Mouse (Mus musculus) limb, embryonic 13.5 days (tissue): ENCODE data around the gene Serpine1. TPM values are rescaled to one million over a fixed set of nuclear protein-coding genes. Genes with fewer than 3 reads are reported as not detected.

Experiments
- ATAC-seq: fragments of 200-750 bp; cut with Nextera tagmentation; 2 replicates; pipeline ENCODE4 v1.8.0; 2017; ENCODE audit warnings: low read depth, moderate number of reproducible peaks, moderate TSS enrichment; ENCODE audit not compliant: low FRiP score
- H3K27ac ChIP-seq: fragments of 300-500 bp; sonication (generic); 2 replicates; pipeline ENCODE4 v1.5.1; 2015; ENCODE audit warnings: inconsistent platforms, mild to moderate bottlenecking, moderate library complexity
- H3K27me3 ChIP-seq: fragments of 300-500 bp; sonication (generic); 2 replicates; pipeline ENCODE4 v1.6.1; 2015; ENCODE audit warnings: mild to moderate bottlenecking, inconsistent platforms
- H3K36me3 ChIP-seq: fragments of 300-500 bp; sonication (generic); 2 replicates; pipeline ENCODE4 v1.6.1; 2015; ENCODE audit warnings: inconsistent platforms, mild to moderate bottlenecking, moderate library complexity
- H3K4me1 ChIP-seq: fragments of 300-500 bp; sonication (generic); 2 replicates; pipeline ENCODE4 v1.6.1; 2015; ENCODE audit warnings: inconsistent platforms
- H3K4me2 ChIP-seq: fragments of 300-500 bp; sonication (generic); replicated peaks from 2 replicates; pipeline ENCODE4 v1.6.1; 2015; ENCODE audit warnings: inconsistent platforms, mild to moderate bottlenecking, moderate library complexity
- H3K4me3 ChIP-seq: fragments of 300-500 bp; sonication (generic); 2 replicates; pipeline ENCODE4 v1.5.1; 2015; ENCODE audit warnings: moderate library complexity, mild to moderate bottlenecking, inconsistent platforms
- H3K9ac ChIP-seq: fragments of 300-500 bp; sonication (generic); 2 replicates; pipeline ENCODE4 v1.6.1; 2015; ENCODE audit warnings: mild to moderate bottlenecking, inconsistent platforms
- H3K9me3 ChIP-seq: fragments of 300-500 bp; sonication (generic); 2 replicates; pipeline ENCODE4 v1.6.1; 2016; ENCODE audit warnings: inconsistent platforms
- whole genome bisulfite sequencing: fragments of 180-500 bp; shearing (Covaris S2); methylation state at CpG from one replicate; pipeline ENCODE4 v1.1.7; 2015; 5-methylcytosine and 5-hydroxymethylcytosine counted together
- polyA plus RNA-seq: library from polyadenylated mRNA; unstranded; fragments of >200 nt; fragmentation: Nextera tagmentation; extraction: Ambion mirVana; gene quantifications from 2 replicates; pipeline ENCODE4 v1.2.1, GENCODE M21; 2015

The Serpine1 gene
- polyA plus RNA-seq, 1 experiment from 2014 or later = 0.83 TPM

DNA sequence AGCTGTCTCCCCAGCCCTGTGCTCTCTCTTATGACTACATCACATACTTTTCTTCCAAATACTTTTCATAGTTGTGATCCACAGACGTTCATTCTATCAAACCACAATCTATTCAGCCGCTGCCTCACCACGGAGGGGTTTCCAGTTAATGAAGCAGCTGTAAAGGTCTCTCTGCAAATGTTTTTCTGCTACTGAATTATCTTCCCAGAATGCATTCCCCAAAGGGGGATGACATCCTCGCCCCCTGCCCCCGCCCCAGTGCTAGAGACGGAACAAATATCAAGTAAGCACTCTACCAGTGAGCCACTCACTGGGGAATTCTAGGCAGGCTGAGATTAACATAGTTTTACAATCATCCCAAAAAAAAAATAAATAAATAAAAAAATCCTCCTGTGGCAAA is 36.0 kb upstream of the Serpine1 start:
- no peaks in the 10 kb centered on the region; the same call in 1 of the 2 replicates for H3K27me3 ChIP-seq
- 62% methylated on average over 6 of the region's 6 CpGs for WGBS
- no peak overlapping the region for H3K27ac ChIP-seq
- peaks cover 13% of the 10 kb centered on the region for H3K36me3 ChIP-seq
- H3K9ac ChIP-seq = no peak overlapping the region
- no peak overlapping the region for H3K4me2 ChIP-seq
- no peak overlapping the region for H3K4me3 ChIP-seq
- peaks cover 12% of the 10 kb centered on the region; the same call in 1 of the 2 replicates for H3K9me3 ChIP-seq
- no peaks in the 10 kb centered on the region for H3K4me1 ChIP-seq
- no peak for ATAC-seq

DNA sequence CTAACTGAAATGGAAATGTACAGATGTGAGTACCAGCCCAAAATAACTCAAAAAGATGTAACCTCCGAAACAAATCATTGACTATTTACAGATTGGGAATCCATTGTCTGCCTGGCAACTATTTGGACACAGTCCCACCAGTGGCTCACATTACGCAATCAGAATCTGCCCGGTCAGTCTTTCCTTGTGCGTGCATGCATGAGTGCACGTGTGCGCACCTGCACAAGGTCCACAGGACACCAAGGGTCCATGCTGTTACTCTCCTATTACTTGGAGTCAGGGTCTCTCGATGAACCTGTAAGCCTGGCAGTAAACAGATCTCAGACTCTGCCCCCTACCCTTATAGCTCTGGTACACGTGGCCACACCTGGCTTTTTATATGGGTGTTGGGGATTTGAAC is 35.6 kb upstream of the Serpine1 start:
- Histone ChIP-seq H3K27ac (no peak overlapping the region), H3K9ac (no peak overlapping the region), H3K4me1 (no peaks in the 10 kb centered on the region), H3K9me3 (peaks cover 12% of the 10 kb centered on the region; the same call in 1 of the 2 replicates), H3K36me3 (peaks cover 9% of the 10 kb centered on the region), H3K27me3 (no peaks in the 10 kb centered on the region; the same call in 1 of the 2 replicates), H3K4me3 (no peak overlapping the region), H3K4me2 (no peak overlapping the region)
- WGBS = 80% methylated on average over 8 of the region's 8 CpGs
- no peak for ATAC-seq

DNA sequence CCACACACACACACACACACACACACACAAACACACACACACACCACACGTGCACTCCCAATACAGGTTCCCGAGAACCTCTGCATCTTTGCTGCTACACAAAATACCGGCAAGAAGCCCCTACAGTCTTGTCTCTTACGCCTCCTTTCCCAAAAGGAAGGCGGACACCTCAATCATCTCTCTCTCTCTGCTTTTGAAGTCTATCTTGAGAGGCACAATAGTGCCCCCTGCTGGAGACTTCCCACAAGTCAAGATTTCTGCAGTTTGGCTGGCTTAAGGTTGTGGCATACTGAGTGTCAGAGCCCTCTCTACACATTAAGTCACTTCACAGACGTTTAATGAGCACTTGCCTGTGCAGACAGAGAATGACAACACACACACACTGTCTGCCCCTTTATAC is 35.0 kb upstream of the Serpine1 start:
- no peak for ATAC-seq

DNA sequence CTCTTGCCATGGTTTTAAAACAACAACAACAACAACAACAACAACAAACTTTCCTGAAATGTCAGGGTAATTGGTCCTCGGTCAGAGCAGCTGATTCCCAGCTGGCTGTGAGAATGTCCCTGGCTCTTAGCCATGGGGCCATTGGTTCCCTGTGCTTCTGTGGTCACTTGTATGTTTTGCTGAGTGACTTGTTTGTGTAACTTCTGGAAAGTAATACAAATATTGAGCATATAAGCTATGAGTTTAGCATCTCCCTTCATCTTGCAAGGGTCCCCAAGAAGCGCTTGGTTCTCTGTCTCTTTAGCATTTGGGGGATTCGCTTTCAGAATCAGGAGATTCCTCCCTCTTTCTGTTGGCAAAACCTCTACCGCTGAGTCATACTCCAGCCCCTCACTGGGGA is 34.4 kb upstream of the Serpine1 start:
- H3K9me3 ChIP-seq = peaks cover 9% of the 10 kb centered on the region; the same call in 1 of the 2 replicates
- no peaks in the 10 kb centered on the region for H3K4me1 ChIP-seq
- no peaks in the 10 kb centered on the region; the same call in 1 of the 2 replicates for H3K27me3 ChIP-seq
- peaks cover 6% of the 10 kb centered on the region; the same call in 1 of the 2 replicates for H3K36me3 ChIP-seq
- no peak overlapping the region for H3K27ac ChIP-seq
- ATAC-seq = no peak
- H3K4me3 ChIP-seq = no peak overlapping the region
- H3K9ac ChIP-seq = no peak overlapping the region
- 80% methylated on average over 4 of the region's 4 CpGs for WGBS
- H3K4me2 ChIP-seq = no peak overlapping the region

More for the DNA sequence above, 35.0 kb upstream of the Serpine1 start:
- no peak overlapping the region for H3K4me3 ChIP-seq
- H3K4me2 ChIP-seq = peak overlapping the region; percentile 26; the same call in 1 of the 2 replicates
- no peaks in the 10 kb centered on the region; the same call in 1 of the 2 replicates for H3K27me3 ChIP-seq
- no peak overlapping the region for H3K9ac ChIP-seq
- 7% methylated on average over 6 of the region's 6 CpGs for WGBS
- peaks cover 12% of the 10 kb centered on the region; the same call in 1 of the 2 replicates for H3K9me3 ChIP-seq
- H3K27ac ChIP-seq = no peak overlapping the region
- H3K36me3 ChIP-seq = peaks cover 6% of the 10 kb centered on the region; the same call in 1 of the 2 replicates
- H3K4me1 ChIP-seq = no peaks in the 10 kb centered on the region

DNA sequence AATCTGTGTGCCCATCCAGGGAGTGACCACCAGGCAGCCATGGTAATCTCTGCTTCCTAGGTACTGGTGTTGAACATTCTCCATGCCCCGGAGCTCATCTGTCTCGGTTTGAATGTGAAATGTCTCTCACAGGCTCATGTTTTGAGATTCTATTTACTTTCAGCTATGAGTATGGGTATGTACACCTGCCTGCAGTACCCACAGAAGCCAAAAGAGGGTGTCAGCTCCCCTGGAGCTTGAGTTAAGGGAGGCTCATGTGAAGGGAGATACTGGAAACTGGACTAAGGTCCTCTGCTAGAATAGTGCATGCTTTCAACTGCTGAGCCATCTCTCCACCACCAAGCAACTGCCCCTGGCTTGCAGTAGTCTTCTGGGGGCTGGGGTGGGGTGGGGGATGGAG is 31.9 kb upstream of the Serpine1 start:
- H3K4me3 ChIP-seq = no peak overlapping the region
- no peak overlapping the region for H3K4me2 ChIP-seq
- no peak overlapping the region for H3K9ac ChIP-seq
- ATAC-seq = no peak
- 92% methylated on average over 2 of the region's 2 CpGs for WGBS
- no peaks in the 10 kb centered on the region for H3K36me3 ChIP-seq
- no peaks in the 10 kb centered on the region; the same call in 1 of the 2 replicates for H3K27me3 ChIP-seq
- no peaks in the 10 kb centered on the region for H3K4me1 ChIP-seq
- no peaks in the 10 kb centered on the region for H3K9me3 ChIP-seq
- H3K27ac ChIP-seq = no peak overlapping the region

DNA sequence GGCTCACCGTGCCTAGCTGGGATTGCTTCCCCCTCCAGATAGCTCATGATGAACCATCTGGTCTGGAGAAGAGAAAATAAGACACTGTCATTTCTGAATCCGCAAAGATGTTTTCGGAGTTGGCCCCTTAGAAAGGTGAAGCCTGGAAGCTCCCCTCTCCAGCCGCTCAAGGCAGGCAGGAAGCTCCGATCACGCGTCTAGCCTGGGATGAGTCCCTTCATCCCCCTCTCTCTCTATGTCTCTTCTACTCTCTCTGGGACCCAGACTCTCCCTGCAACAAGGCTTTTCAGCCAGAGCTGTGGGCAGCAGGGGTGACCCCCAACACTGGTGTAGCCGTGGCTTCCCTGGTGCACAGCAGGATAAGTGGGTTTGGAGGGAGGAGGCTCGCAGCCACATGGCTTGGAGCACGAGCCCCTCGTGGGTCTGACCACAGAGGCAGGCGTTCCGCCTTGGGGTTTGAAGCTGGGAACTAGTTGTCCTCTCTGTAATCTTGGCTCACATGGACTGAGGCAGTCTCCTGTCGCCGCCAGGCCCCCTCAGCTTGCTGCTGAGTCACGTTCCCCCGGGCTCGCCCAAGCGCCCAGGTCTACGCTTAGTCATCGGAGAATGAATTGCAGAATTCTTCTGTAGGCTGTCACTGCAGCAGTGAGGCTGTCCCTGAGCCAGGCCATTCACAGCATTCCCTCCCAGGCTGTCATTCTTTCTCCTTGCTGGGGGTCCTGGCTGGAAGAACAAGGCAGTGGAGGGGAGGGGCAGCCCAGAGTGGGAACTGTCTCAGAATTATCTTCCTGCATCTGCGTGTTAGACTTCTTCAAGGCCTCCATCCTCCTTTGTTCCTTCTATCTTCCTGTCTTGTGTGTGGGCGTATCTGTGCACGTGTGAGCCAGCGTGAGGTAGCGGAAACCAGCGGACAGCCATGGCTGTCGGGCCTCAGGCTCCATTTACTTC is 30.8 kb upstream of the Serpine1 start:
- Histone ChIP-seq H3K9ac (peak overlapping the region; percentile 31; the same call in 1 of the 2 replicates), H3K4me3 (no peak overlapping the region), H3K4me2 (no peak overlapping the region), H3K27ac (no peak overlapping the region), H3K36me3 (no peaks in the 10 kb centered on the region), H3K4me1 (no peaks in the 10 kb centered on the region), H3K9me3 (no peaks in the 10 kb centered on the region), H3K27me3 (no peaks in the 10 kb centered on the region; the same call in 1 of the 2 replicates)
- ATAC-seq = peak; percentile 51
- 70% methylated on average over 28 of the region's 28 CpGs for WGBS

DNA sequence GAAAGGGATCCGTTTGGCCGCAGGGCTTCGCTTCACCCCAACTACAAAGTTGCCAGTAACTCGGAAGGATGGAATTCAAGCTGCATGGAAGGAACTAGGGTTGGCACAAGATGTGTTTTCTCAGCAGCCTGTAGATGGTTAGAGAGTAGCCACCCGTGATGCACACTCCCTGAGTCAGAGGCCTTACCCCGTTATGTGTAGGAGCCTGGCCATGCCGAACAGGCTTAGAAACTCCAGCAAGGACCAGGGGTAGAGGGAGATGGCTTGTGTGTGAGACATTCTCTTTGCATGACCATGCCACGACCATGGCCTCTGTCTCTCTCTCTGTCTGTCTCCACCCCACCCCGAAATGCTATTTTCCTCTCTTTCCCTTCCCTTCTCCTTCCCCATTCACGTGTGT is 30.0 kb upstream of the Serpine1 start:
- H3K36me3 ChIP-seq = no peaks in the 10 kb centered on the region
- H3K4me1 ChIP-seq = no peaks in the 10 kb centered on the region
- H3K27me3 ChIP-seq = no peaks in the 10 kb centered on the region; the same call in 1 of the 2 replicates
- H3K9ac ChIP-seq = no peak overlapping the region
- no peak overlapping the region for H3K27ac ChIP-seq
- WGBS = 75% methylated on average over 10 of the region's 10 CpGs
- H3K4me2 ChIP-seq = no peak overlapping the region
- no peak for ATAC-seq
- H3K4me3 ChIP-seq = no peak overlapping the region
- no peaks in the 10 kb centered on the region for H3K9me3 ChIP-seq

DNA sequence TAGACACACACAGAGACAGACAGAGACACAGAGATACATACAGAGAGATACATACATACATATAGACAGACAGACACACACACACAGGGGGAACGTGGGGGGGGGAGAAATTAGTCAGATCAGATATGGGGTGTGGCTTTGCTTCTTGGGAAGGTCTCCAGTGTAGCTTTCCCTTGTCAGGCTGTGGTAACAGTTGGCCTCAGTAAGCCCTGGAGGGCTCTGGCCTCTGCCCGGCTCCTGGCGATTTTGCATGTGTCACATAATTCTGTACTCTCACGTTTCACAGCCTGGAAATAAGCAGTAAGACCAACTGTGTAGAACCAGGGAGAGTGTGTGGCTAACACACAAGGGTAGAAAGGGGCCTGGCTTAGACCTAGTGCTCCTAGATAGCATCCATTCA is 28.6 kb upstream of the Serpine1 start:
- H3K9me3 ChIP-seq = no peaks in the 10 kb centered on the region
- no peak overlapping the region for H3K9ac ChIP-seq
- no peaks in the 10 kb centered on the region; the same call in 1 of the 2 replicates for H3K27me3 ChIP-seq
- no peak overlapping the region for H3K4me2 ChIP-seq
- H3K27ac ChIP-seq = no peak overlapping the region
- H3K36me3 ChIP-seq = no peaks in the 10 kb centered on the region
- no peaks in the 10 kb centered on the region for H3K4me1 ChIP-seq
- 48% methylated on average over 4 of the region's 4 CpGs for WGBS
- no peak overlapping the region for H3K4me3 ChIP-seq
- no peak for ATAC-seq

DNA sequence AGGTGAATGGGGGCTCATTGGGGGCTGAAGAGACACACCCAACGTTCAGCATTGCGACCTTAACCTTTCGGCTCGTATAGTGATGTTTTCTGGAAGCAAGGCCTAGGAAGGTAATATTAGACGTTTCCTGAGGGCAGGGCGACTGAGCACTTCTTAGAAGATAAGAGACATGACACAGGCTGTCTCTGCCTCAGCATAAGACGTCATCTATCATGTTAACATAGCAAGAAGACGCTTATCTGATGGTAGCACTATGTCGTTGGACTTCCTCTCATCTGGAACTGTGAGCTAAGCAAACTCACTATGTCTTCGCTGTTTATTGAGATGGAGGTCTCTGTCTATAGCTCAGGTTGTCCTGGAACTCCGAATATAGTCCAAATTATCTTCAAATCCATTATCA is 26.4 kb upstream of the Serpine1 start:
- Histone ChIP-seq H3K27ac (no peak overlapping the region), H3K27me3 (no peaks in the 10 kb centered on the region), H3K4me2 (no peak overlapping the region), H3K9me3 (no peaks in the 10 kb centered on the region), H3K4me3 (no peak overlapping the region), H3K36me3 (no peaks in the 10 kb centered on the region), H3K4me1 (no peaks in the 10 kb centered on the region), H3K9ac (no peak overlapping the region)
- WGBS = 72% methylated on average over 11 of the region's 11 CpGs
- no peak for ATAC-seq

DNA sequence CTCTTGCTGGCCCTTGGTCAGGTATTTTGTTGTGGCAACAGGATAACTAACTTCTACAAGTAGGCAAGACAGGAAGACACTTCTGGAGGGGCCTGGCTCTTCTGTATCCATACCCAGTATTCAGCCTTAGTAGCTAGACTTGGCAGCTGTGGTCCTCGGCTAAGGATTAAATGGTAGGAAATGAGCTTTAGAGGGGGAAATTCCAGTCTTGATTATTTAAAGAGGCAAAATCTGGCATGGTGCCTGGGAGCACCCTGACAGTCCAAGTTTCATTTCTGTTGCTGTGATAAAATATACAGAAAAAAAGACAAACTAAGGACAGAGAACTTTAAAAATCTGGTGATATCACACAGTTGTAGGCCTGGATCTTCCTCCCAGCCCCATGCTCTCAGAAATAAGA is 24.0 kb upstream of the Serpine1 start:
- Histone ChIP-seq H3K9me3 (no peaks in the 10 kb centered on the region), H3K4me3 (no peak overlapping the region), H3K4me2 (no peak overlapping the region), H3K27ac (no peak overlapping the region), H3K27me3 (no peaks in the 10 kb centered on the region), H3K9ac (no peak overlapping the region), H3K36me3 (no peaks in the 10 kb centered on the region), H3K4me1 (no peaks in the 10 kb centered on the region)
- ATAC-seq = no peak
- WGBS = 35% methylated on average over 1 of the region's 1 CpGs

DNA sequence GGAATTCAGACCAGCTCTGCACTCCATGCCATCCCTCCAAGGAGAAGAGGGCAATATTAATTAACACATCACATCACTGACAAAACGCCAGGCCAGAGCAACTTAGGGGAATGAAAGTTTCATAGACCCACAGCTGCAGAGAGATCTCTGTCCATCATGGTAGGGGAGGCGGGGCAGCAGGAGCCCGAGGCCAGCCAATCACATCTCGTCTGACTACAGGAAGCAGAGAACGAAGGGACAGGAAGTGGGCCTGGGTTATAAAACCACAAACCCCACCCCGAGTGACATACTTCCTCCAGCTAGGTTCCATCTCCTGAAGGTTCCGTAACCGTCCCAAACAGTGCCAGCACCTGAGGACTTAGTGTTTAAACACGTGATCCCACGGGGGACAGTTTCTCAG is 23.1 kb upstream of the Serpine1 start:
- H3K4me3 ChIP-seq = no peak overlapping the region

DNA sequence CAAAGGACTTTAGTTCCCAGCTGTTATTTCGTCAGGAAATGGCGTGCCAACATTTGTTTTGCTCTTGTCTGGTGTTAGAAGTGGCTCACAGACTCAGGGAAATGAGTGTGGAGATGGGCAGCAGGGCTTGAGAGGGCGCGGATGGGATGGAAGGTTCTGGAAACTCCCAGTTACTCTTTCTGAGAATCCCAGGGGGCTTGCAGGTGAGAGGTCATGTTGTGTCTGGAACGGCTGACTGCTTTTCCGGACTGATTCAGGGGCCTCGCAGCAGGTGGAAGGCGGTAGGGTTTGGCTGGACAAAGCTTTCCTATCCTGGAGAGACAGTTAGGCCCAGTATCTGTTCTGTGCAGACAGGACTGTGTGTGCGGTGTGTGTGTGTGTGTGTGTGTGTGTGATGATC is 21.7 kb upstream of the Serpine1 start:
- no peaks in the 10 kb centered on the region for H3K9me3 ChIP-seq
- H3K27ac ChIP-seq = no peak overlapping the region
- 74% methylated on average over 9 of the region's 9 CpGs for WGBS
- H3K9ac ChIP-seq = no peak overlapping the region
- no peaks in the 10 kb centered on the region for H3K27me3 ChIP-seq
- H3K36me3 ChIP-seq = no peaks in the 10 kb centered on the region
- no peak overlapping the region for H3K4me2 ChIP-seq
- no peak for ATAC-seq
- no peak overlapping the region for H3K4me3 ChIP-seq
- H3K4me1 ChIP-seq = no peaks in the 10 kb centered on the region

More for the DNA sequence above, 23.1 kb upstream of the Serpine1 start:
- H3K27ac ChIP-seq = no peak overlapping the region
- H3K27me3 ChIP-seq = no peaks in the 10 kb centered on the region
- no peak for ATAC-seq
- H3K4me2 ChIP-seq = no peak overlapping the region
- H3K9me3 ChIP-seq = no peaks in the 10 kb centered on the region
- 84% methylated on average over 10 of the region's 10 CpGs for WGBS
- no peaks in the 10 kb centered on the region for H3K4me1 ChIP-seq
- H3K9ac ChIP-seq = no peak overlapping the region
- no peaks in the 10 kb centered on the region for H3K36me3 ChIP-seq
